Comparison of ENCODE assay signal across 13 mouse cellular contexts in the genomic region with DNA sequence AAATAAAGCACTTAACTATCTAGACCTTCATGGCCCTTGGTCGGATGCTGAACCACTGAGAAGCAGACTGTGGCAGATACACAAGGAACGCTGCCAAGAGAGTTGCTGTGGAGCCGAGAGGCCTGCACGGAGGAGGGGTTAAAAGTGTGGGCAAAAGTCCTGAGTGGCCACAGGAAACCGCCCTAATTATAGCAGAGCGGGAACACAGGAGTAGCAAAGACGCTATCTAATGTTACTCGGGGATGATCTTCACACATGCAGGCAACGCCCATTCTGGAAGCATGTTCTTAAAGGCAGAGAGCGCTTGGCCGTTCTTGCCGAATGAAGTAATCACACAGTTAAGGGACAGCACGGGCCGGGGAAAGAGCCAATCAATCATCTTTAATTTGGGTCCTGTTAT. TPM values are rescaled to one million over a fixed set of nuclear protein-coding genes. Genes with fewer than 3 reads are reported as not detected.
DNase-seq lines count a peak whose midpoint lies in the region; ATAC-seq and TF ChIP-seq lines count a peak whose summit lies in the region.
"Had no signal": no experiment of that assay in that cellular context is flagged by ENCODE, and none has a peak within 500 bp of the region (broad histone marks: within the 10 kb centered on the region; RNA-seq: fewer than 3 reads in every experiment).

No protein-coding gene starts in this region.

- H3K9ac ChIP-seq in liver, adult 2 months (ENCODE audit: low read depth, low read length): no peak overlapping the region
- H3K9ac ChIP-seq in intestine, embryonic 15.5 days: no peak overlapping the region
- H3K9ac ChIP-seq: forebrain, embryonic 13.5 days; midbrain, embryonic 12.5 days had no signal

- no peaks in the 10 kb centered on the region for H3K27me3 ChIP-seq in liver, adult 2 months (ENCODE audit: control insufficient read depth, insufficient read depth, low read length)
- H3K27me3 ChIP-seq in intestine, embryonic 15.5 days (replicated peaks): no peaks in the 10 kb centered on the region
- H3K27me3 ChIP-seq in limb, embryonic 10.5 days (ENCODE audit: low read depth, poor library complexity, severe bottlenecking): no peaks in the 10 kb centered on the region
- H3K27me3 ChIP-seq: forebrain, embryonic 13.5 days had no signal

- no peak for TF ChIP-seq CTCF in liver, adult 2 months (IDR thresholded peaks at IDR 0.05; ENCODE audit: low read depth, low read length)
- no peak for TF ChIP-seq CTCF in gastrocnemius, adult 2 months (IDR thresholded peaks at IDR 0.05)

- ATAC-seq in intestine, embryonic 15.5 days: no peak

- no peak for TF ChIP-seq POLR2A in liver, adult 2 months (IDR thresholded peaks at IDR 0.05; ENCODE audit: extremely low read depth, insufficient read depth, low read length)

- no peaks in the 10 kb centered on the region for H3K36me3 ChIP-seq in liver, adult 2 months (ENCODE audit: control insufficient read depth, insufficient read depth, low read length)
- no peaks in the 10 kb centered on the region for H3K36me3 ChIP-seq in intestine, embryonic 15.5 days
- H3K36me3 ChIP-seq in limb, embryonic 10.5 days: no peaks in the 10 kb centered on the region
- H3K36me3 ChIP-seq: midbrain, embryonic 12.5 days had no signal

- 66% methylated on average over 14 of the region's 14 CpGs for WGBS in liver, adult 2 months
- 75% methylated on average over 14 of the region's 14 CpGs for WGBS in intestine, embryonic 15.5 days
- WGBS in limb, embryonic 10.5 days: 89% methylated on average over 14 of the region's 14 CpGs

- intact Hi-C loops in gastrocnemius, adult 2 months (cut with DNase I): loop anchor here (5.0 kb wide), 1 partner anchor 390 kb away; the partner anchor contains the start of gene Gm49359

- 0 out of 2 replicates have a peak, but pooled peaks cover 1% of the 10 kb centered on the region for H3K4me1 ChIP-seq in liver, adult 2 months (ENCODE audit: control insufficient read depth, insufficient read depth, low read length)
- H3K4me1 ChIP-seq in intestine, embryonic 15.5 days (replicated peaks): 0 out of 2 replicates have a peak, but pooled peaks cover 2% of the 10 kb centered on the region
- H3K4me1 ChIP-seq in limb, embryonic 10.5 days: peaks cover 13% of the 10 kb centered on the region
- H3K4me1 ChIP-seq: forebrain, embryonic 13.5 days had no signal

- no peaks in the 10 kb centered on the region for H3K79me2 ChIP-seq in liver, adult 2 months (ENCODE audit: control insufficient read depth, insufficient read depth, low read length)

- peak; percentile 60 to 67 for DNase-seq in heart, adult 18-20 months
- no peak for DNase-seq in heart, postnatal 4 days
- DNase-seq in liver, adult 2 months (ENCODE audit: extremely low read depth, low read depth, low spot score): peak; percentile 63
- no peak for DNase-seq in liver
- DNase-seq in gastrocnemius, adult 2 months: peak; percentile 80
- no peak for DNase-seq in limb, embryonic 10.5 days (ENCODE audit: low spot score)
- no peak for DNase-seq in embryo, embryonic 11 days

- no peak overlapping the region for H3K4me3 ChIP-seq in liver, adult 2 months (ENCODE audit: insufficient read depth, low read depth, low read length)
- H3K4me3 ChIP-seq in gastrocnemius, adult 2 months: peak overlapping the region; percentile 70
- peak overlapping the region; percentile 32 for H3K4me3 ChIP-seq in intestine, embryonic 15.5 days (replicated peaks)
- H3K4me3 ChIP-seq in limb, embryonic 10.5 days: no peak overlapping the region

- no peak overlapping the region for H3K27ac ChIP-seq in liver, adult 2 months (replicated peaks; ENCODE audit: insufficient read depth, low read depth, low read length)
- H3K27ac ChIP-seq in gastrocnemius, adult 2 months: peak overlapping the region; percentile 92
- no peak overlapping the region for H3K27ac ChIP-seq in intestine, embryonic 15.5 days
- H3K27ac ChIP-seq in limb, embryonic 10.5 days: no peak overlapping the region
- H3K27ac ChIP-seq: forebrain, embryonic 13.5 days; midbrain, embryonic 12.5 days had no signal

- no peaks in the 10 kb centered on the region for H3K9me3 ChIP-seq in intestine, embryonic 15.5 days
- no peaks in the 10 kb centered on the region for H3K9me3 ChIP-seq in limb, embryonic 10.5 days (replicated peaks)
- H3K9me3 ChIP-seq: forebrain, embryonic 13.5 days; midbrain, embryonic 12.5 days had no signal

- peak overlapping the region; percentile 77 for H3K4me2 ChIP-seq in intestine, embryonic 15.5 days (replicated peaks)

RNA-seq across cellular contexts. Expression of gene Fbp2, which starts 1.4 kb away (rescaled TPM):
- total RNA-seq in heart, adult 18-20 months (2021): 10 to 100 TPM; 23.7 to 25.1 TPM
- 10 to 100 TPM; 20.1 to 23.8 TPM for total RNA-seq in heart, postnatal 4 days (2021)
- 0.09 TPM in 1 of 2 replicates, not detected in the other for total RNA-seq in liver, adult 2 months (2014; rRNA removed)
- 0.09 and 0.10 TPM in 2 replicates for polyA plus RNA-seq in liver, adult 2 months (2012; rRNA removed)
- 10 to 100 TPM; 40.0 to 64.9 TPM for total RNA-seq in gastrocnemius, adult 2 months (2021)
- polyA plus RNA-seq in intestine, embryonic 15.5 days (2015; fragmentation: Nextera tagmentation; extraction: Ambion mirVana): 246 and 281 TPM in 2 replicates
- 0.14 and 0.38 TPM in 2 replicates for polyA plus RNA-seq in limb, embryonic 10.5 days (2016; fragmentation: Nextera tagmentation; extraction: Ambion mirVana)
- total RNA-seq: layer of hippocampus, adult 18-20 months; left cerebral cortex, postnatal 36 days had no signal
- polyA plus RNA-seq: forebrain, embryonic 13.5 days; midbrain, embryonic 12.5 days; spleen, adult 2 months had no signal

RNA-seq across cellular contexts. Expression of gene Fbp1, which starts 31.2 kb away (rescaled TPM):
- total RNA-seq in heart, adult 18-20 months (2021): under 1 TPM; 0.20 to 0.31 TPM
- under 1 TPM in 1 of 2 experiments, not detected in 1; 0.64 TPM for total RNA-seq in heart, postnatal 4 days (2021)
- 1,448 and 1,888 TPM in 2 replicates for total RNA-seq in liver, adult 2 months (2014; rRNA removed)
- polyA plus RNA-seq in liver, adult 2 months (2012; rRNA removed): 1,550 and 1,804 TPM in 2 replicates
- total RNA-seq in gastrocnemius, adult 2 months (2021): not detected
- polyA plus RNA-seq in intestine, embryonic 15.5 days (2015; fragmentation: Nextera tagmentation; extraction: Ambion mirVana): 2.2 and 4.0 TPM in 2 replicates
- not detected in 2 replicates for polyA plus RNA-seq in limb, embryonic 10.5 days (2016; fragmentation: Nextera tagmentation; extraction: Ambion mirVana)
- polyA plus RNA-seq: forebrain, embryonic 13.5 days; midbrain, embryonic 12.5 days had no signal

Comparison
In these comparisons a context has a peak if more than half of its experiments do, and no peak if none do; other contexts are left out.
1. DNase-seq: peak in heart, adult 18-20 months (2 of 2), liver, adult 2 months (single experiment) and gastrocnemius, adult 2 months (single experiment); none in heart, postnatal 4 days (single experiment), liver (single experiment), limb, embryonic 10.5 days (single experiment) and embryo, embryonic 11 days (single experiment).
2. H3K4me3 ChIP-seq: peak in gastrocnemius, adult 2 months (single experiment) and intestine, embryonic 15.5 days (single experiment); none in liver, adult 2 months (single experiment) and limb, embryonic 10.5 days (single experiment).
3. RNA of gene Fbp2, which starts 1.4 kb away (total RNA-seq): 40.0 to 64.9 TPM in gastrocnemius, adult 2 months, 23.7 to 25.1 TPM in heart, adult 18-20 months and 20.1 to 23.8 TPM in heart, postnatal 4 days; 0.09 TPM in liver, adult 2 months; every median in the first group is over 10 times any median in the second.
4. RNA of gene Fbp1, which starts 31.2 kb away (total RNA-seq): 1,448 to 1,888 TPM in liver, adult 2 months; 0.64 TPM in heart, postnatal 4 days, 0.20 to 0.31 TPM in heart, adult 18-20 months and not detected in gastrocnemius, adult 2 months; every median in the first group is over 100 times any median in the second.